8 mouse cellular contexts compared by ENCODE assay signal in genomic region chrX:151521786-151522522, GRCm38 (mm10). TPM values are rescaled to one million over a fixed set of nuclear protein-coding genes. Genes with fewer than 3 reads are reported as not detected.
A peak's percentile ranks its signal among the peaks of the same experiment; 100 is the strongest.
DNase-seq lines count a peak whose midpoint lies in the region; ATAC-seq lines count a peak whose summit lies in the region.

No protein-coding gene starts in this region.

- ATAC-seq in forebrain, embryonic 15.5 days (replicated peaks), result no peak
- ATAC-seq in intestine, embryonic 14.5 days (replicated peaks; ENCODE audit: low FRiP score, low TSS enrichment, low read depth), result no peak
- no peak for ATAC-seq in liver, embryonic 13.5 days (ENCODE audit: low read depth)

- no peaks in the 10 kb centered on the region for H3K36me3 ChIP-seq in forebrain, embryonic 15.5 days
- H3K36me3 ChIP-seq in intestine, embryonic 14.5 days (ENCODE audit: control insufficient read depth, insufficient read depth, low read length), result 0 out of 2 replicates have a peak, but pooled peaks cover 4% of the 10 kb centered on the region
- H3K36me3 ChIP-seq in liver, embryonic 13.5 days, result 0 out of 2 replicates have a peak, but pooled peaks cover 4% of the 10 kb centered on the region

- H3K9ac ChIP-seq in forebrain, embryonic 15.5 days (replicated peaks), result peak overlapping the region; percentile 65
- peak overlapping the region; percentile 64 for H3K9ac ChIP-seq in intestine, embryonic 14.5 days (ENCODE audit: low read length)
- peak overlapping the region; percentile 84 for H3K9ac ChIP-seq in liver, embryonic 13.5 days

- H3K27ac ChIP-seq in forebrain, embryonic 15.5 days (replicated peaks), result peak overlapping the region; percentile 99
- H3K27ac ChIP-seq in intestine, embryonic 14.5 days (ENCODE audit: low read depth), result no peak overlapping the region; the same call in 1 of the 2 replicates
- no peak overlapping the region; the same call in 1 of the 2 replicates for H3K27ac ChIP-seq in liver, embryonic 13.5 days

- DNase-seq in spleen, postnatal 10 days (ENCODE audit: low spot score in 2 of 2), result peak; percentile 21 to 53
- no peak for DNase-seq in spleen, adult 18-20 months
- peak; percentile 36 for DNase-seq in cerebellum, adult 11-12 months
- peak; percentile 53 for DNase-seq in intestine, embryonic 14.5 days (ENCODE audit: low spot score)
- DNase-seq in liver, embryonic 13.5 days, result peak; percentile 6
- peak; percentile 19 for DNase-seq in naive thymus-derived CD4-positive, alpha-beta T cell, adult 2 months (ENCODE audit: low read depth)
- peak; percentile 16 to 58 for DNase-seq in urinary bladder, postnatal 4 days (ENCODE audit: low spot score in 2 of 2)

- H3K4me1 ChIP-seq in forebrain, embryonic 15.5 days, result peaks cover 7% of the 10 kb centered on the region; the same call in 1 of the 2 replicates
- H3K4me1 ChIP-seq in intestine, embryonic 14.5 days (replicated peaks; ENCODE audit: control insufficient read depth, insufficient read depth, low read length), result no peaks in the 10 kb centered on the region
- H3K4me1 ChIP-seq in liver, embryonic 13.5 days (replicated peaks), result peaks cover 25% of the 10 kb centered on the region

- H3K4me3 ChIP-seq in forebrain, embryonic 15.5 days, result peak overlapping the region; percentile 64
- H3K4me3 ChIP-seq in intestine, embryonic 14.5 days (ENCODE audit: low read depth, low read length), result peak overlapping the region; percentile 50
- peak overlapping the region; percentile 71 for H3K4me3 ChIP-seq in liver, embryonic 13.5 days (replicated peaks)

- WGBS in forebrain, embryonic 15.5 days, result 18% methylated on average over 25 of the region's 25 CpGs
- WGBS in intestine, embryonic 14.5 days, result 12% methylated on average over 25 of the region's 25 CpGs
- 18% methylated on average over 25 of the region's 25 CpGs for WGBS in liver, embryonic 13.5 days (ENCODE audit: insufficient replicate concordance)

- no peaks in the 10 kb centered on the region for H3K27me3 ChIP-seq in forebrain, embryonic 15.5 days
- H3K27me3 ChIP-seq in intestine, embryonic 14.5 days (replicated peaks; ENCODE audit: control insufficient read depth, insufficient read depth, low read length), result 0 out of 2 replicates have a peak, but pooled peaks cover 3% of the 10 kb centered on the region
- no peaks in the 10 kb centered on the region for H3K27me3 ChIP-seq in liver, embryonic 13.5 days

- H3K9me3 ChIP-seq in forebrain, embryonic 15.5 days, result no peaks in the 10 kb centered on the region
- H3K9me3 ChIP-seq in intestine, embryonic 14.5 days (ENCODE audit: control insufficient read depth, low read length), result no peaks in the 10 kb centered on the region
- no peaks in the 10 kb centered on the region for H3K9me3 ChIP-seq in liver, embryonic 13.5 days (replicated peaks)

- peak overlapping the region; percentile 62 for H3K4me2 ChIP-seq in forebrain, embryonic 15.5 days (replicated peaks)
- peak overlapping the region; percentile 49 for H3K4me2 ChIP-seq in intestine, embryonic 14.5 days (ENCODE audit: low read length)
- peak overlapping the region; percentile 87 for H3K4me2 ChIP-seq in liver, embryonic 13.5 days

RNA-seq across cellular contexts. Expression of gene Phf8, which starts 1.5 kb away (rescaled TPM):
- 19.5 and 21.4 TPM in 2 replicates for polyA plus RNA-seq in forebrain, embryonic 15.5 days (2015; fragmentation: Nextera tagmentation; extraction: Ambion mirVana)
- polyA plus RNA-seq in intestine, embryonic 14.5 days (2014; fragmentation: Nextera tagmentation; extraction: Ambion mirVana), result 16.5 and 17.9 TPM in 2 replicates
- polyA plus RNA-seq in liver, embryonic 13.5 days (2015; fragmentation: Nextera tagmentation; extraction: Ambion mirVana), result 6.2 and 7.1 TPM in 2 replicates

Comparison
In these comparisons a context has a peak if more than half of its experiments do, and no peak if none do; other contexts are left out.
1. DNase-seq: peak in spleen, postnatal 10 days (2 of 2), cerebellum, adult 11-12 months (single experiment), intestine, embryonic 14.5 days (single experiment), liver, embryonic 13.5 days (single experiment), naive thymus-derived CD4-positive, alpha-beta T cell, adult 2 months (single experiment) and urinary bladder, postnatal 4 days (2 of 2); none in spleen, adult 18-20 months (0 of 2).
2. Peak in every context shown above with its lines, with median percentiles within 50 percentile points of each other: H3K4me2 ChIP-seq, H3K4me3 ChIP-seq and H3K9ac ChIP-seq.